Mouse (Mus musculus) midbrain, embryonic 14.5 days (tissue): ENCODE measurements around the gene Gpnmb. TPM values are rescaled to one million over a fixed set of nuclear protein-coding genes. Genes with fewer than 3 reads are reported as not detected.

ENCODE experiments used
- ATAC-seq: fragments of 200-750 bp; cut with Nextera tagmentation; 2 replicates; pipeline ENCODE4 v1.8.0; 2017; ENCODE audit warnings: moderate number of reproducible peaks, moderate library complexity; ENCODE audit not compliant: low FRiP score, low TSS enrichment
- DNase-seq: peaks from one replicate; pipeline ENCODE4 v3.0.0-alpha.2; 2015
- H3K27ac ChIP-seq: fragments of 300-500 bp; sonication (generic); replicated peaks from 2 replicates; pipeline ENCODE4 v1.5.1; 2014; ENCODE audit warnings: mild to moderate bottlenecking, low read depth, low read length, moderate library complexity
- H3K27me3 ChIP-seq: fragments of 300-500 bp; sonication (generic); 2 replicates; pipeline ENCODE4 v1.6.1; 2014; ENCODE audit warnings: low read length, control low read depth, mixed read lengths; ENCODE audit not compliant: control insufficient read depth, insufficient read depth
- H3K36me3 ChIP-seq: fragments of 300-500 bp; sonication (generic); 2 replicates; pipeline ENCODE4 v1.6.1; 2014; ENCODE audit warnings: low read length, control low read depth; ENCODE audit not compliant: control insufficient read depth, insufficient read depth
- H3K4me1 ChIP-seq: fragments of 300-500 bp; sonication (generic); 2 replicates; pipeline ENCODE4 v1.6.1; 2014; ENCODE audit warnings: mild to moderate bottlenecking, antibody characterized with exemption, low read length, control low read depth; ENCODE audit not compliant: control insufficient read depth, insufficient read depth
- H3K4me2 ChIP-seq: fragments of 300-500 bp; sonication (generic); 2 replicates; pipeline ENCODE4 v1.6.1; 2014; ENCODE audit warnings: mild to moderate bottlenecking, low read length, moderate library complexity
- H3K4me3 ChIP-seq: fragments of 300-500 bp; sonication (generic); replicated peaks from 2 replicates; pipeline ENCODE4 v1.5.1; 2014; ENCODE audit warnings: low read depth, low read length
- H3K9ac ChIP-seq: fragments of 300-500 bp; sonication (generic); replicated peaks from 2 replicates; pipeline ENCODE4 v1.6.1; 2014; ENCODE audit warnings: mild to moderate bottlenecking, low read length, moderate library complexity
- H3K9me3 ChIP-seq: fragments of 300-500 bp; sonication (generic); 2 replicates; pipeline ENCODE4 v1.6.1; 2016; ENCODE audit warnings: low read length, control low read depth, mixed read lengths; ENCODE audit not compliant: control insufficient read depth
- WGBS: fragments of 180-500 bp; shearing (Covaris S2); extraction: QIAGEN DNeasy Blood & Tissue Kit; methylation state at CpG from one replicate; pipeline ENCODE4 v1.1.7; 2014; 5-methylcytosine and 5-hydroxymethylcytosine counted together
- polyA plus RNA-seq: library from polyadenylated mRNA; unstranded; fragments of >200 nt; fragmentation: Nextera tagmentation; extraction: Ambion mirVana; gene quantifications from 2 replicates; pipeline ENCODE4 v1.2.1, GENCODE M21; 2014

Gpnmb gene
- polyA plus RNA-seq, 1 experiment from 2014 or later = 1.2 TPM

DNA sequence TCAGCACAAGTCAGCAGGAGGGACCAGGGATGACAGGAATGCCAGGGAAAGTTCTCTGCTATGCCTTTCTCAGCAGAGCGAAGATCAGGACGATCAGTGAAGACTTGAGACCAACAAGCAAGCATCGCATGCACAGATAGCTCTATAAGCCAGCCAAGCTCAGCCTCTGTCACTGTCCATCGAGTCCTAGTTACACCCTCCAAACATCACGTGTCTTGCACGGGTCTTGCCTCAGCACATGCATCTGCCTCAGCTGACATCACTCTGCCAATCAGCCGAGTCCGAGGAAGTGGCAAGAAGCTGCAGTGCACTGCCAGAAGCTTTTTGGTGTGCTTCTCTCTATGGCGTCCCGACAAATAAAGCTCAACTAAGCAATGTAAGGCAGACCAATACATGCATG lies 13.0 kb upstream of the Gpnmb start:
- Histone ChIP-seq H3K4me2 (no peak overlapping the region), H3K36me3 (no peaks in the 10 kb centered on the region), H3K4me1 (no peaks in the 10 kb centered on the region), H3K4me3 (no peak overlapping the region), H3K9ac (no peak overlapping the region), H3K9me3 (no peaks in the 10 kb centered on the region), H3K27me3 (no peaks in the 10 kb centered on the region), H3K27ac (no peak overlapping the region)
- WGBS = 87% methylated on average over 10 of the region's 10 CpGs
- no peak for ATAC-seq
- DNase-seq = no peak

DNA sequence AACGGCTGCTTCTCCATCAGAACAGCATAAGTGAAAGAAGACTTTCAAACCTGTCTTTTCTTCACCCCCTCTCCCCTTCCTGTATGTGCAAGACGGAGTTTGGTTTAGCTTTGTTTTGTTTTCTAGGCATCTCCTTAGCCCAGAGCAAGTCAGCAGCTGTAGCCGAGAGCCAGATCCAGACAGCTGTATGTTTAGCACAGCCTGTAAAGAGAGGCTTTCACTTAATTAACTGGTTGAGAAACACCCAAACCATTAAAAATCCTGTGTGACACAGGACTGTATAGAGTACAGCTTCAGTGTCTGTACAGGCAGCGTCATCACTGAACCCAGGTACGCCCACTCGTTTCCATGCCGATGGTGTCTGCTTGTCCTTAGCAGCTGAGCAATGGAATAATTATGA lies 11.1 kb upstream of the Gpnmb start:
- Histone ChIP-seq H3K27me3 (no peaks in the 10 kb centered on the region), H3K36me3 (no peaks in the 10 kb centered on the region), H3K4me3 (no peak overlapping the region), H3K4me2 (no peak overlapping the region), H3K9ac (no peak overlapping the region), H3K4me1 (no peaks in the 10 kb centered on the region), H3K27ac (no peak overlapping the region), H3K9me3 (no peaks in the 10 kb centered on the region)
- DNase-seq = no peak
- no peak for ATAC-seq
- WGBS = 87% methylated on average over 7 of the region's 7 CpGs

DNA sequence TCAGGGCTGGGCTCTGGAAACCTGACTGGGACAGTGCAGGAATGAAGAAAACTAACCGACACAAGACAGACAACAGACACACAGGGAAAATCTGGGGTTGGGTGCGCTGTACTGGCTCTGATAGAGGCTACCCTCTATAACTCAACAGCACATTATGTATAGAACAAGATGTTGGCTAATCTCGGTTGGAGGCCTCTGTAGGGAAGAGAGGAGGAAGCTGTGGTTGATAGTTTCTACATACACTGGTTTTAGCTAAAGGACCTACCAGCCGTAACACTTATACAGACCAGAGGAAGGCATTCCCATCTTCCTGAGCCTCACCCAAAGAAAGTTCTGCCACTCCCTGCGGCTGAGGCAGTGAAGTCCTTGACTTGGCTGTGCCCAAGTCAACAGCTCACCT lies 9.8 kb upstream of the Gpnmb start:
- no peak for ATAC-seq
- no peak overlapping the region for H3K4me2 ChIP-seq
- 93% methylated on average over 5 of the region's 5 CpGs for WGBS
- H3K9me3 ChIP-seq = no peaks in the 10 kb centered on the region
- H3K27ac ChIP-seq = no peak overlapping the region
- H3K4me3 ChIP-seq = no peak overlapping the region
- H3K27me3 ChIP-seq = no peaks in the 10 kb centered on the region
- no peaks in the 10 kb centered on the region for H3K36me3 ChIP-seq
- H3K9ac ChIP-seq = no peak overlapping the region
- H3K4me1 ChIP-seq = no peaks in the 10 kb centered on the region
- no peak for DNase-seq

DNA sequence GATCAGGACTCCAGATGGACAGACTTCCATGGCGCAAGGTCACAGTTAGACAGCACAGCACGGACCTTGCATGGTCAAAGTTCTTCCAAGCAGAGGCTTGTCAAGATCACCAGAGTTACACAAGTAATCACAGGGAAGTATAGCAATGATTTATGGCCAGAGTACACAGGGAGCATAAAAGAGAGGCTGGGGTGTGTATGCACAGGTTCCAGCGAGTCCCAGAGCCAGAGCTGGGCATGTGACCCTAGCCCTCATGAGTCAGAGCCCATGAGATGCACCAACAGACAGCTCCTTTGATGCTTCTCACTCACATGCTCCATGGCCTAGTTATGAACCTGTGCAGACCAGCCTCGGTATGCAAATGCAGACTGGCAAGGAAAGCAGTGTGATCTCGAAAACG lies 8.3 kb upstream of the Gpnmb start:
- Histone ChIP-seq H3K9me3 (no peaks in the 10 kb centered on the region), H3K4me2 (no peak overlapping the region), H3K4me1 (no peaks in the 10 kb centered on the region), H3K27me3 (no peaks in the 10 kb centered on the region), H3K36me3 (no peaks in the 10 kb centered on the region), H3K27ac (no peak overlapping the region), H3K9ac (no peak overlapping the region), H3K4me3 (no peak overlapping the region)
- DNase-seq (no peak), ATAC-seq (no peak)
- WGBS = 90% methylated on average over 6 of the region's 6 CpGs

DNA sequence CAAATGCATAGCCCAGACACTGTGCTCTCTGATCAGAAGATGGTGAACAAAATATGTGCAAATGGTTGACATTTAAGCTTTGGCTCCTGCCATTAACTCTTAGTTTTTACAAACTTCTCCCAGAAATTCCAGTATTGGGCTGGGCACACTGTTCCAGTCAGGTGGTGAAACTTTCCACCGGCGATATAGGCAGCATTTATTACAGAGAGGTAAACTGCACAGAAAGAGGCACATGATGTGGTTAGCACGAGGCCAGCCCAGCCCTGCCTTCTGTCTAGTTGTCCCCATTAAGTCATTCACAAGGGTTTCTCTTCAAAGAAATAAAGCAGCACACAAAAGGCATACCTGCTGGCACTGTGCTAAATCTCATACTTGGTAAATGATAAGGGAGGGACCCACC lies 7.6 kb upstream of the Gpnmb start:
- Histone ChIP-seq H3K27me3 (no peaks in the 10 kb centered on the region), H3K9me3 (no peaks in the 10 kb centered on the region), H3K4me3 (no peak overlapping the region), H3K9ac (no peak overlapping the region), H3K4me1 (no peaks in the 10 kb centered on the region), H3K36me3 (no peaks in the 10 kb centered on the region), H3K27ac (no peak overlapping the region), H3K4me2 (no peak overlapping the region)
- no peak for DNase-seq
- WGBS = 89% methylated on average over 3 of the region's 3 CpGs
- no peak for ATAC-seq

DNA sequence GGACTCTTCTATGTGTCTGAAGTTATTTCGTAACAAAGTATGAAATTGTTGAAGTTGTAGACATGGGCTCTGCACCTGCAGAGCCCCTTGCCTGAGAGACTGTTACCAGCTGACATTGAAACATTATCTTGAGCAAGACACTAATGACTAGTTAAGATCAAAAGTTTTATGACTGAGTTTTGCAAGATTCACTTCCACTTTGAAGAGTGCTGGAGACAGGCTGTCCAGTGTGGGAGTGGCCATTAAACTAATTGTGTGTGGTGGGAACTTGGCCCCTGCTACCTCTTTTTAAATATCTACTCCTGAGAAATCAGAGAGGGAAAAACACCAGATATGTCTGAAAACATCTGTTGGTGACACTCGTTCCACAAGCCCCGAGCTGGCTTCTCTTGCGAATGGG lies 5.1 kb upstream of the Gpnmb start:
- no peak overlapping the region for H3K9ac ChIP-seq
- H3K4me2 ChIP-seq = no peak overlapping the region
- no peaks in the 10 kb centered on the region for H3K9me3 ChIP-seq
- no peak for DNase-seq
- H3K4me1 ChIP-seq = no peaks in the 10 kb centered on the region
- H3K27me3 ChIP-seq = no peaks in the 10 kb centered on the region
- H3K27ac ChIP-seq = no peak overlapping the region
- H3K4me3 ChIP-seq = no peak overlapping the region
- WGBS = 93% methylated on average over 4 of the region's 4 CpGs
- ATAC-seq = no peak
- H3K36me3 ChIP-seq = no peaks in the 10 kb centered on the region

DNA sequence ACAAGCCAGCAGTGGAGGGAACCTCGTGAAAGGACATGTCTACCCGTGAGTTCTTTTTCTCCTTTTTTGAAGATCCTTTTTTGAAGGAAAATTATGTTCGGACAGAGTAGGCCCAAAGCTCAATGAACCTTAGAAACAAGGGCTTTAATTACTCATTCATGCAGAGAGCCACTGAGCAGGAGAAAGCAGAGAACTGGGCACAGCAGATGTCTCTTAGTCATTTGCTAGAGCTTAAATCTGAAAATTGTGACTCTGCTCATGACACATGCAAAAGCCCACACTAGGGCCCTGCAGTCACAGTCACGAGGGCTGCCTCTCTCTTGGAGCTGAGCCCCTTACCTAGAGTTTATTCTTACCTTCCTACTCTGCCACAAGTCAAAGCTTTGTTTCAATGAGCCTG lies 3.6 kb upstream of the Gpnmb start:
- Histone ChIP-seq H3K27ac (no peak overlapping the region), H3K36me3 (no peaks in the 10 kb centered on the region), H3K4me3 (no peak overlapping the region), H3K9ac (no peak overlapping the region), H3K27me3 (peaks cover 6% of the 10 kb centered on the region; the same call in 1 of the 2 replicates), H3K9me3 (no peaks in the 10 kb centered on the region), H3K4me2 (no peak overlapping the region), H3K4me1 (no peaks in the 10 kb centered on the region)
- WGBS = 78% methylated on average over 4 of the region's 4 CpGs
- no peak for DNase-seq
- no peak for ATAC-seq

- Histone ChIP-seq H3K36me3 (no peaks in the 10 kb centered on the region), H3K9ac (no peak overlapping the region), H3K4me2 (no peak overlapping the region), H3K27ac (no peak overlapping the region), H3K27me3 (peaks cover 6% of the 10 kb centered on the region; the same call in 1 of the 2 replicates), H3K4me3 (no peak overlapping the region), H3K4me1 (no peaks in the 10 kb centered on the region), H3K9me3 (no peaks in the 10 kb centered on the region)
- WGBS = 65% methylated on average over 12 of the region's 12 CpGs
- ATAC-seq (no peak), DNase-seq (no peak)
Observed at GRCm38 (mm10) chr6:49037268-49037662, 919 bp downstream of the Gpnmb start.

DNA sequence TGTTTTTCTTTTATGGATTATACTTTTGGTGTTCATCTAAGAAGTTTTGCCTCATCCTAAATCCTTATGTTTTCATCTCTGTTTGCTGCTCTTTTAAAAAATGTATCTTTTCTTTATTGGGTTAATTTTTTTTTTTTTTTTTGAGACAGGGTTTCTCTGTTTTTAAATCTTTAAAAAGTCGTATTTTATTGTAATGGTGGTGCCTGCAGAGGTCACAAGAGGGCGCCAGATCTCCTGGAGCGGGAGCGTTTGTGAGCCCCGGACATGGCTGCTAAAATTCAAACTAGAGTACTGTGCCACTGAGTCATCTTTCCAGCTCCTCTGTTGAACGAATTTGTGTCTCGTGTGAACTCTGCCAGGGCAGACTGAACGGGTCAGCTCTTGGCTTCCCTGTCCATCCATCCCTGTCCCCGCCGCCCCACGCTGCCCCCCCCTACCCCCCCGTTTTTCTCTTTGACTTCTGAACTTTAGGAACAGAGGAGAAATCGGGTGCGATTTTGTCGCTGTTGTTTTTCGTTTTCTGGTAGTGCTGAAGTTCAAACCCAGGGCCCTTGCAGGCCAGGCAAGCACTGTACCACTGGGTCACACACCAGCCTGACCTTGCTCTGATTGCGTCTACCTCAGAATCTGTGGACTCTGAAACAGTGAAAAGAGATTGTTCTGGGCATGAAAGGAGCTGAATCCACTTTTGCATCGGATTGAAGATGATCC lies 3.3 kb downstream of the Gpnmb start:
- Histone ChIP-seq H3K9ac (no peak overlapping the region), H3K9me3 (no peaks in the 10 kb centered on the region), H3K27ac (no peak overlapping the region), H3K4me2 (peak overlapping the region; percentile 48), H3K4me3 (peak overlapping the region; percentile 21), H3K4me1 (no peaks in the 10 kb centered on the region), H3K36me3 (no peaks in the 10 kb centered on the region), H3K27me3 (peaks cover 6% of the 10 kb centered on the region; the same call in 1 of the 2 replicates)
- DNase-seq (peak; percentile 85), ATAC-seq (no peak)
- 9% methylated on average over 18 of the region's 18 CpGs for WGBS
